Mouse (Mus musculus): ENCODE results near the gene Rnd2. TPM values are rescaled to one million over a fixed set of nuclear protein-coding genes. Genes with fewer than 3 reads are reported as not detected.
A peak's percentile ranks its signal among the peaks of the same experiment; 100 is the strongest.
"Not testable (repeated sequence)": the region's sequence is repeated elsewhere in the genome, so short reads cannot be mapped to it uniquely, and the experiment has no call there.

The Rnd2 gene
- total RNA-seq (2015), result 2.0 and 3.9 TPM in 2 replicates
- total RNA-seq (2017), result 1.00 and 3.9 TPM in 2 replicates

- ATAC-seq (replicated peaks; ENCODE audit: poor library complexity), result no peak
Measured at GRCm38 (mm10) chr11:101464211-101465100, at the start of gene Rnd2. TSS of gene Rnd2 (plus strand) at chr11:101464999.

- no peak for ATAC-seq (replicated peaks; ENCODE audit: poor library complexity)
Measured at GRCm38 (mm10) chr11:101415306-101415705, 49.5 kb upstream of the Rnd2 start.

- peak; percentile 76 for ATAC-seq (replicated peaks; ENCODE audit: poor library complexity)
Measured at GRCm38 (mm10) chr11:101416433-101417100, 48.2 kb upstream of the Rnd2 start.

- peak; percentile 93 for ATAC-seq (replicated peaks; ENCODE audit: poor library complexity)
Measured at GRCm38 (mm10) chr11:101417101-101417855, 47.5 kb upstream of the Rnd2 start, which contains the start of gene Aarsd1. TSS of gene Aarsd1 (minus strand) at chr11:101417615.

GRCm38 (mm10) chr11:101418991-101419390 is 45.8 kb upstream of the Rnd2 start:
- no peak for ATAC-seq (replicated peaks; ENCODE audit: poor library complexity)

- no peak for ATAC-seq (replicated peaks; ENCODE audit: poor library complexity)
Measured at GRCm38 (mm10) chr11:101419610-101420009, 45.2 kb upstream of the Rnd2 start.

GRCm38 (mm10) chr11:101420148-101420547 is 44.7 kb upstream of the Rnd2 start:
- no peak for ATAC-seq (replicated peaks; ENCODE audit: poor library complexity)

GRCm38 (mm10) chr11:101424105-101424851 is 40.5 kb upstream of the Rnd2 start, which contains the start of gene Gm27029:
TSS of gene Gm27029 (minus strand) at chr11:101424796.
- ATAC-seq (replicated peaks; ENCODE audit: poor library complexity), result 0 out of 2 replicates have a peak, but pooled peaks have one; percentile 5

- peak; percentile 99 for ATAC-seq (replicated peaks; ENCODE audit: poor library complexity)
Measured at GRCm38 (mm10) chr11:101424925-101425813, 39.6 kb upstream of the Rnd2 start, which contains the start of the genes Rundc1 and Ptges3l. TSS of gene Rundc1 (plus strand) at chr11:101425085. TSS of gene Ptges3l (minus strand) at chr11:101425333.

- no peak for ATAC-seq (replicated peaks; ENCODE audit: poor library complexity)
Measured at GRCm38 (mm10) chr11:101426165-101426564, 38.6 kb upstream of the Rnd2 start.

- ATAC-seq (replicated peaks; ENCODE audit: poor library complexity), result no peak
Measured at GRCm38 (mm10) chr11:101431327-101431726, 33.5 kb upstream of the Rnd2 start.

- no peak for ATAC-seq (replicated peaks; ENCODE audit: poor library complexity)
Measured at GRCm38 (mm10) chr11:101433396-101433795, 31.4 kb upstream of the Rnd2 start.

- no peak for ATAC-seq (replicated peaks; ENCODE audit: poor library complexity)
Measured at GRCm38 (mm10) chr11:101435831-101436230, 29.0 kb upstream of the Rnd2 start.

- ATAC-seq (replicated peaks; ENCODE audit: poor library complexity), result no peak
Measured at GRCm38 (mm10) chr11:101436916-101437315, 27.9 kb upstream of the Rnd2 start.

- ATAC-seq (replicated peaks; ENCODE audit: poor library complexity), result not testable (repeated sequence)
Measured at GRCm38 (mm10) chr11:101438006-101438405, 26.8 kb upstream of the Rnd2 start.

GRCm38 (mm10) chr11:101441450-101442126 is 23.2 kb upstream of the Rnd2 start:
- ATAC-seq (replicated peaks; ENCODE audit: poor library complexity), result not testable (repeated sequence)

GRCm38 (mm10) chr11:101442127-101442693 is 22.6 kb upstream of the Rnd2 start, which contains the start of gene Rpl27:
TSS of gene Rpl27 (plus strand) at chr11:101442298.
- peak; percentile 96 for ATAC-seq (replicated peaks; ENCODE audit: poor library complexity)

GRCm38 (mm10) chr11:101442760-101443159 is 22.0 kb upstream of the Rnd2 start:
- ATAC-seq (replicated peaks; ENCODE audit: poor library complexity), result no peak

All from megakaryocyte progenitor cell, adult 5-6 weeks (primary cell).